Mouse (Mus musculus) cortical plate, adult 2 months (tissue): ENCODE results near the gene Uspl1.

ENCODE experiments used
- CTCF ChIP-seq: fragments of 200-500 bp; IDR thresholded peaks from 2 replicates; pipeline ENCODE4 v1.5.1; 2011; ENCODE audit warnings: mild to moderate bottlenecking, control low read depth, low read length; ENCODE audit not compliant: insufficient read depth; ENCODE audit errors: extremely low read depth
- POLR2A ChIP-seq: fragments of 200-500 bp; IDR thresholded peaks from 2 replicates; pipeline ENCODE4 v1.6.1; 2011; ENCODE audit warnings: mild to moderate bottlenecking, low read length, control low read depth; ENCODE audit not compliant: insufficient read depth; ENCODE audit errors: extremely low read depth

DNA sequence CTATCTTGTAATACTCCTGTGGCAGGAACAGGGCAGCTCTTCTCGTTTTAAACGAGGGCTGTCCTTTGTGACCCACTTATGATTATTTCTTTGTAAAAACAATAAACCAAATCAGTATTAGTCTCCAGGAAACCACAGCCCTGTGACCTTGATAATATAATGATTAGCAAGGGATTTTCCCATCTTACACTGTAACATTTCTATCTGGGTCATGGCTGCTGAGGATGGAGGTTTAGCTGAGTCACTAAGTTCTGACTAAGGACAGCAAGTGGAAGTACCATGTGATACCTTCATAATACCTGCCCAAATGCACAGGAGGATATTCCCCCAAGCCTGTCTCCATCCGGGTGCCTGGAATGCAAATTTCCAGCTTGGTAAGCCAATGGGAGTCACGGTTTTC, 23.7 kb upstream of the Uspl1 start:
- TF ChIP-seq POLR2A (no peak), CTCF (no peak)
